Mouse (Mus musculus): ENCODE results near the gene Olfr15. TPM values are rescaled to one million over a fixed set of nuclear protein-coding genes. Genes with fewer than 3 reads are reported as not detected.

Gene Olfr15
- total RNA-seq (2023) = not detected

DNA sequence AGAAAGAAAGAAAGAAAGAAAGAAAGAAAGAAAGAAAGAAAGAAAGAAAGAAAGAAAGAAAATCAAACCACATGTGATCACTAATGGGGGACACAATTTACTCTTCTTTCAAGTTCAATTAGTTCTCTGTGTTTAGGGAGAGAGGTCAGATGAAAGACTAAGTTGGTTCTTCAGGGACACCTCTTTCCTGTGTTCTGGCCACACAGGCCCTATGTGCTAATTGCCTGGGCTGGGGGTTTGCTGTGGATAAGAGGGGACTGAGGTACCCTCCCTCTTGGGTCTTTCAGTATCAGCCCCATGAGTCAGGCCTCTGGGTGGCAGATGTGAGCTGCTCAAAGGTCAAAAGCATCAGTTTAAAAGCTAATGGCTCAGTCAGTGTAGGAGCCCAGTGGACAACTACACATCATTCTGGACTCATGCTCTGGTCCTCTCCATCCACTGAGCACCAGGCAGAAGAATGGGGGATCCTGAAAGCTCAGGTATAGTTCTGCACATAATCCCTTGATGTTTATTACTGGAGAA is at the start of gene Olfr15:
Gene Olfr15 (plus strand): TSS at position 291 of the 522 bp plus-strand sequence.

DNA sequence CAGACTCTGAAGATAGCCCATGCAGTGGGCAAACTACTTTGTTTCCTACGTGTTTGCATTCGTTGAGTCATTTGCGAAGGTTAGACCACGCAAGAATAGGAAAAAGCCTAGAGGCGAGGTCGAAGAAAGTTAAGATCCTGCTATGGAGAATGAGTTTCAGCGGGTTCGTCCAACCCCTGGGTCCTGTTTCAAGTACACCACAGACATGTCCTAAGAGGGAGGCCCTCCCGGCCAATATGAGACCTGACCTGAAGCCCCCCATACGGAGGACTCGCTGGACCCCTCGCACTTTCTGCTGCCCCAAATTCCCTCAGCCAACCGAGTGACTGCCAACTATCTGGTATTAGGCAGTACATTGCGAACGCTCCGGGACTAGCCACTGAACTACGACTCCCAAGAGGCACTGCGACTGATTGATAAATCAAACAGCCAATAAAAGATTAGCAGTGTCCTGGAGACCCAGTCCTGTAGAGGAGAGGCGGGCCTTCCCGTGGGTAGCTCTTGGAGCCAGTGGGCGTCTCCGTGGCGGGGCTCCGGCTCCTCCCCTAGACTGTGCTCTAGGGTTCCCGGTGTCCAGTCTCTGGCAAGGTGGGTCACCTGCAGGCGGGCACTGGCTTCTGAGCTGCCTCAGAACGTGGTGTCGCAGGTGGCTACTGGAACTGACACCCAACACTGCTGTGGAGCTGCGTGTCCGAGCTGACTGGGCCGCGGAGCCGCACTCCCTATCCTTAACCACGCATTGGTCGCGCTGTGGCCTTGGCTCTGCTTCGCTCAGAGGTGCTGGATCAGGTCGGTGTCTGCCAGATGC is 16.2 kb downstream of the Olfr15 start, which contains the start of gene Zfp174:
Gene Zfp174 (plus strand): TSS at position 558 of the 808 bp plus-strand sequence.

GRCm38 (mm10) chr16:3872216-3873047 is 41.8 kb downstream of the Olfr15 start, which contains the start of gene Naa60:
Gene Naa60 (plus strand): TSS chr16:3872375.

GRCm38 (mm10) chr16:3884201-3885064 is 53.8 kb downstream of the Olfr15 start, which contains the start of the genes Zfp597 and Gm20695:
Gene Zfp597 (minus strand): TSS chr16:3884561.
Gene Gm20695 (plus strand): TSS chr16:3884648.

Other genes with a start within 250 kb of the Olfr15 start
- not detected for gene Olfr161, start 239.8 kb upstream of the Olfr15 start, total RNA-seq (2023)
- gene Mefv, start 112.8 kb upstream of the Olfr15 start, total RNA-seq (2023) = 10 to 100 TPM; 28.1 to 32.6 TPM
- gene Zfp263, start 86.8 kb upstream of the Olfr15 start, total RNA-seq (2023) = 10 to 100 TPM; 28.8 to 43.6 TPM
- under 1 TPM; 0.42 to 0.44 TPM for gene Zfp174, start 16.4 kb downstream of the Olfr15 start, total RNA-seq (2023)
- gene Naa60, start 41.5 kb downstream of the Olfr15 start, total RNA-seq (2023) = 100 to 1,000 TPM; 118 to 123 TPM
- 10 to 100 TPM; 18.8 to 23.0 TPM for gene Zfp597, start 53.7 kb downstream of the Olfr15 start, total RNA-seq (2023)
- 1 to 10 TPM; 1.4 to 1.7 TPM for gene Gm20695, start 53.8 kb downstream of the Olfr15 start, total RNA-seq (2023)
- gene 1700037C18Rik, start 77.8 kb downstream of the Olfr15 start, total RNA-seq (2023) = 1 to 10 TPM; 6.4 to 7.7 TPM
- 10 to 100 TPM in 1 of 2 experiments, 1 to 10 TPM in 1; 9.8 to 12.7 TPM for gene Cluap1, start 77.9 kb downstream of the Olfr15 start, total RNA-seq (2023)
- 1 to 10 TPM in 1 of 2 experiments, under 1 TPM in 1; 0.82 to 1.2 TPM for gene Nlrc3, start 145.8 kb downstream of the Olfr15 start, total RNA-seq (2023)
- 10 to 100 TPM; 21.8 to 26.6 TPM for gene Slx4, start 172.9 kb downstream of the Olfr15 start, total RNA-seq (2023)
- 1 to 10 TPM in 1 of 2 experiments, not detected in 1; 1.1 TPM for gene Dnase1, start 206.1 kb downstream of the Olfr15 start, total RNA-seq (2023)
- 10 to 100 TPM; 25.0 to 26.1 TPM for gene Trap1, start 246.9 kb downstream of the Olfr15 start, total RNA-seq (2023)

All from neutrophil, adult 59 days (primary cell).